Mouse (Mus musculus): ENCODE data around the gene Pum3.
A peak's percentile ranks its signal among the peaks of the same experiment; 100 is the strongest.

Pum3 gene

DNA sequence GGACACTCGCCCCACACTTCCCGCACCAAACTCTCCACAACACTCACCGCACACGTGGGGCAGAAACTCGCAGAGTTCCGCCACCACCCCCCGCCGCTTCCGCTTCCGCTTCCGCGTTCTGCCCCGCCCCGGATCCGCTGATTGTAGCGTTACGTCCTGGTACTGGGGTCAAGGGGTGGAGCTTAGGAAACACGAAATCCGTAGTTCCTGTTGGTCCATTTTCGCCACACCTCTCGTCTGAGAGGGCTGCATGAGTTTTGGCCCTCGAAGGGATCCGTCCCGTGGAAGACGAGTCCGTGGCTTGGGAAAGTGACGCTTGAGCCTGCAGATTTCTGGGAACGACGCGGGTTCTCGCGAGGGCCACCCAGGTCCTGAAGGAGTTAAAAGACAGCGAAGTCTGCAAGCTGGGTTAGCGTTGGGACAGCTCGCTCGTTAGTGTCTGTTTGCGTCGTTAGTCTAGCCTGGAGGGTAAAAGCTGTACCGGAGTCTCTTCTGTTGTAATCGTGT, at the start of gene Pum3:
Gene Pum3, minus strand, starts transcription at position 81 of the 507 bp plus-strand sequence.
- peak; percentile 100 for DNase-seq (ENCODE audit: low read depth, low spot score)

GRCm38 (mm10) chr19:27466691-27467090, 37.1 kb upstream of the Pum3 start:
- DNase-seq (ENCODE audit: low read depth, low spot score), result no peak

GRCm38 (mm10) chr19:27462656-27463055, 33.0 kb upstream of the Pum3 start:
- DNase-seq (ENCODE audit: low read depth, low spot score), result peak; percentile 13

GRCm38 (mm10) chr19:27450458-27450857, 20.8 kb upstream of the Pum3 start:
- DNase-seq (ENCODE audit: low read depth, low spot score), result peak; percentile 87

- DNase-seq (ENCODE audit: low read depth, low spot score), result peak; percentile 64
Measured at GRCm38 (mm10) chr19:27447515-27447914, 17.9 kb upstream of the Pum3 start.

DNA sequence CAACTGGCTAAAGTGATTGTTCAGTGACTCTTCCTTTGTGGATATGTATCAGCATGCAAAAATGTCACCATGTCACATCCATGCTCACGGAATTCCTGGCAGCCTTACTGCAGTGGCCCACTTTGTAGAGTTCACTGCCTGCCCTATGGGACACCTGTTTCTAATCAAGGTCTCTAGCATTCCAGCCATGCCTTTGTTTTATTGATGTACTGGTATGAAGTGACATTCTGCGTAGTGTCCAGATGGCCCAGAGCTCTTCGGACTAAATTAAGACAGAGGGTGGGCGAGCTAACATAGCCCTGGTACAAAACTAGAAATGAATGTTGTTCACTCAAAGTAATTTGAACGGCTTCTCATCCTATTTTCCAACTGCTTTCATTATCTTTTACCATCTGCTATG, 11.5 kb upstream of the Pum3 start:
- no peak for DNase-seq (ENCODE audit: low read depth, low spot score)

DNA sequence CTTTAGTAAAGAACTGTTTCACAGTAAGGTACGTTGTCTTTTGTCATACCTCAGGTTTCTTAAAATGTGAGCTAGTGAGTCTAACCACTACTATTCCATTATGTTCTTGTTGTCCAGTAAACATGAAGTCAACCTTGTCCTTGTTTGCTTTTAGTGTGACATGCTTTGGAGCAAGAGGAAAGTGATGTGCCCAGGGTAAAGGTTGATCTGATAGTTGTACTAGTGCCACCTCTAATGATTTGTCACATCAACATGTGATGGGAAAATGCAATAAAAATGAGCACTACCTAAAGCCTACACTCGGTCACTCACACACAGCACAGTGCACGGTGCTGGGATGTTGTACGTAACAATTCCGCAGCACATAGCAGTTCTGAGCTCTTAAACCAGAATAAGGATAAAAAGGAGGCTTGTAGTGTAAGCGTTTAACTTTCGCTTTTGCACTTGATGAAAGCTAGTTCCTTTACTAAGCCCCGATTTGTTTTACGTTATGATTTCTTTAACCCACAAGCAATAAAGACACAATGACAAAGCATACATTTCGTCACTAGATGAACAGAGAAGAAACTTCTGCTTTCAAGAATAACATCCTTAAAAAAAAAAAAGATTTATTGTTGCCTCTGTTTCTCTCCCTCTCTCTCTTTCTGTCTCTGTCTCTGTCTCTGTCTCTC, 8.5 kb upstream of the Pum3 start:
- DNase-seq (ENCODE audit: low read depth, low spot score), result no peak

- peak; percentile 40 for DNase-seq (ENCODE audit: low read depth, low spot score)
Measured at GRCm38 (mm10) chr19:27430406-27430805, 781 bp upstream of the Pum3 start.

DNA sequence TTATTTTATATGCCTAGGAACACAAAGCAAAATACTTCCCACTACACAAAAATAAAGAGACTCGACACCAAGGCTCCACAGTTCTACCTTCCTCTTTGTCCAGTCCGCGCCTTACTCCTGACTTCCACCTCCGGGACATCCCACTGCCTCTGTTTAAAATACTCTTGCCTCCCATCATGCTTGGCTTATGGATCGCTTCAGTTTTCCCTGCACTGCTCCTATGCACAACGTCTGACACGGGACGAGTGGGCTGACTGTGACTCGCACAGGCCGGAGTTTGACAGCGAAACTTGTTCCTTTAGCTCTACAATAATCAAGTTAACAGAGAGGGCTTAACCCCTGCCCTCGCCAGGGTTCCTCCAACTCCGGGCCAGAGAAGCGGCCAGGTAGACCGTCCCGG, 344 bp downstream of the Pum3 start:
- peak; percentile 54 for DNase-seq (ENCODE audit: low read depth, low spot score)

DNA sequence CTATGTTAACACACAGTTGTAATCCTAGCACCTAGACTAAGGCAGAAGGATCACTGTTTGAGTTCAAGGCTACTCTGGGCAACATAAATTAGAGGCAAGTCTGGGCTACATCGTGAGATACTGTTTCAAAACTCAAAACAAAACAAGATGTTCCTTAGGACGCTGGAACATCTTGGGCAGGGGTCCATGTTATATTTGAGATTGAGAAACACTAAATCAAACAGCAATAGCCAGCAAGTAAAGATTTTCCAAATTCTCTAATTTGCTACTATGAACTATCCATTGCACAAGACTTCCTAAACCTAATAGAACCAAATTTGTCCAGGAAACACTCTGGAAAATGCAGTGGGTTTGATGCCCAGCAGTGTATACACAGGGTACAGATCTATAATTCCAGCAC, 1.8 kb downstream of the Pum3 start:
- no peak for DNase-seq (ENCODE audit: low read depth, low spot score)

DNA sequence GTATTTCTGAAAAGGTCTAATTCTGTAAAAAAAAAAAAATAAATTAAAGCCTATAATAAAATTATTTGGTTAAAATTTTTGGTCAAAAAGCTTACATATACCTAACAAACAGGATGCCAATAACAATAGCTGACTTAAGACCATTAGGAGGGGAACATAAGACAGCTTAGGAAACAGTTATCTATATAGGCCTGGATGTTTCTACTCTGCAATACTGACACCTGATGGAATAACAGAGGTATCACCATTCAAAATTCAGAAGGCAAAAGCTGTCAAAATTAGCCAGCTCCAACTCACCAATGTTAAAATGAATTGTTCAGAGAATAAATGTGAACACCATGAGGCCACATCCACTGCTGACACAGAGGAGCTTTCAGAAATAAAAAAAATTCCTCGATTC, 3.2 kb downstream of the Pum3 start:
- peak; percentile 63 for DNase-seq (ENCODE audit: low read depth, low spot score)

DNA sequence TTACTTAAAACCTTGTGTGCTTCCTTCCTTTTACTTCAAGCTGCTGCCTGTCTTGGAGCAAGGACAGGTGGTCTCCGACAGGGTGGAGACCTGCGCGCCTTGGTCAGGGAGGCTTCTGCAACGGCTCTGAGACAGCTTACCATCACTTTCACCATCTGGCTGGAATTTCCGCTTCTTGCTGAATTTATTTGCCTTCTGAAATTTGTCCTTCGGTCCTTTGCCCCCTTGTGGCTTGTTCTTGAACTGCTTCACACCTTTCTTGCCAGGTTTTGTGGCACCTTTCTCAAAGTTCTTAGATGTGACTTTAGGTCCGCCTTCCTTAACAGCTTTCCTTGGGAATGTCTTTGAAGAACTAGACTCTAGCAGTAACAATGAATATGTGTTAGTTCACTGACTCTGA, 4.0 kb downstream of the Pum3 start:
- DNase-seq (ENCODE audit: low read depth, low spot score), result peak; percentile 68

DNA sequence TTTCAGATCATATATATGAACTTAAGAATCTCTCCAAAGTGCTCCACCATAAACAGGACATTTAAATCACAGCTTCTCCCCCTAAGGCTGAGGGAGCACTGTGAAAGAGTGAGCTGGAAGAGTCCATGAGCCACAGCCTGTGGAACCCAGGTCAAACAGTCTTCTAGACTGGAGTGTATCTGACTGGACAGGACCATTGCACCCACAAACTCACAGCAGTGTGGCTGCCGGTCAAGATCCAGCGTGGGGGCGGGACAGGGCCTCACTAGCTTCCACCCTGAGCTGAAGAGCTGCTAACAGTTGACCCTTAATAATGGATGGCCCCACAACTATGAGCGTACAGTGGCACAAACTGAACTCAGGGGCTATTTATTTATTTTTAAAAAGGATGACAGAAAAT, 12.2 kb downstream of the Pum3 start:
- DNase-seq (ENCODE audit: low read depth, low spot score), result no peak

GRCm38 (mm10) chr19:27416569-27416968, 13.1 kb downstream of the Pum3 start:
- DNase-seq (ENCODE audit: low read depth, low spot score), result peak; percentile 60

DNA sequence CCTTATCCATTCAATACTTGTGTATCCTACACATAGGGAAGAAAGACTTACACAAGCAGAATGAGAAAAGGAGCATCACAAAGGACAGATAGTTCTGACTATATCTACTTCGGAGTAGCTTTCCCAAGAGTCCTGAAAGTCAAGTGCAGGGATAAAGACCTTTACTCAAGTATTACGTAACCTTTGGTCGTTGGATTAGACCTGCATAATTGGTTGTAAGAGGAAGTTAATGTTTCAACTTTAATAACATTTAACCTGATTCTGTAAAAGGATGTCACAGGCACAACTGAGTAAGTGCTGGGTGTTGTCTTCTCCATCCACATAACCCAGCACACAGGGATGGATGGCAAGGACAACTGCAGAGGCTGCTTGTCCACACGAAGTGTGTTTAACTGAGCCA, 18.3 kb downstream of the Pum3 start:
- no peak for DNase-seq (ENCODE audit: low read depth, low spot score)

DNA sequence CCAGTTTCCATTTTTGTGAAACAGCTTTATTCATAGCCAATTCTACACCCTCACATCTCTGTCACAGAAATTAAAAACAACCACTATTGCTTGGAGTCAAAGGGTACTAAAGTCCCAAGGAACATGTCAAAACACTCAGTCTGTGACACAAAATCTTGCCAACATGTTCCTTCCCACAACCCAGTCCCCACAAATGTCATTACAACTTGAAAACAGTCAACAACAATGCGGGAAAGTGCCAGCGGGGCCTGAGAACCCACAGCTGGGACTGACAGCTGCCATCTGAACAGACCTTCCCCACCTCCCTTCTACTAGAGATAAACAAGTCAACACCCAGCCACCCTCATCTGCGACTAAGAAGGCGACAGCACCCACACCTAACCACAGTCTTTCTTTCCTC, 18.9 kb downstream of the Pum3 start:
- no peak for DNase-seq (ENCODE audit: low read depth, low spot score)

DNA sequence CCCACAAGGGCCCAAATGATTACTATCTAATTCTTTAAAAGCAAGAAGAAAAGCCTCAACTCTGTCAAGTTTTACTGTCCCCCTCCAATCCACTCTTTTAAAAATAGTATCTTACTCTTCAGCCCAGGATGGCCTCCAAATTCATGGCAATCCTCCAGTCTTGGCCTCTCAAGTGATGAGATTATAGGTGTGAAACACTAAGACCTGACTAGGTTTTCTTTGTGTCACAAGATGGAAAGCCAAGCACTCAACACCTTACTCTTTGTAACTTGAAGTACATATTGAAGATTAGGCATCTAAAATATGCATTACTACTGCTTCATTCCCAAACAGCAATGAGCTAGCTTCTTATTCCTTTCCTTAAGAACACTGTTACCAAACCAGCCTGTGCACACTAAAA, 19.8 kb downstream of the Pum3 start:
- no peak for DNase-seq (ENCODE audit: low read depth, low spot score)

GRCm38 (mm10) chr19:27409196-27409595, 20.4 kb downstream of the Pum3 start:
- no peak for DNase-seq (ENCODE audit: low read depth, low spot score)

- no peak for DNase-seq (ENCODE audit: low read depth, low spot score)
Measured at GRCm38 (mm10) chr19:27397797-27398196, 31.8 kb downstream of the Pum3 start.

DNA sequence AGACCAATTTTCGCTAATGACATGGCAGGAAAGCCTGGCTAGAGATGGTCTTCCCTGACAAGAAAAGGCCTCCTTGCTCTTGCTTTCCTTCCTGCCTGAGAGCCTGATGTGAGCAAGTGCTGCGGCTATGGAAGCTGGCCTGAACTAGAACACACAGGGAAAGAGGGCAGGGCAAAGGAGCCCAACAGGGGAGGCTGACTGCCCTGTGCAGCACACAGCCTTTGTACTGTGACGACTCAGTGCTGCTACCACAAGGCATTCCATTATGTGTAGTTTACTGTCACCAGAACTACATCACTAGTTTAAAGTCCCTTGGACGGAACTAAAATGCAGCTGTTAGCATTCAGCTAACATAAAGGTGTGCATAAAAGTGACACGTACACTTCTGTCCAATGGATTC, 32.4 kb downstream of the Pum3 start:
- DNase-seq (ENCODE audit: low read depth, low spot score), result no peak

DNA sequence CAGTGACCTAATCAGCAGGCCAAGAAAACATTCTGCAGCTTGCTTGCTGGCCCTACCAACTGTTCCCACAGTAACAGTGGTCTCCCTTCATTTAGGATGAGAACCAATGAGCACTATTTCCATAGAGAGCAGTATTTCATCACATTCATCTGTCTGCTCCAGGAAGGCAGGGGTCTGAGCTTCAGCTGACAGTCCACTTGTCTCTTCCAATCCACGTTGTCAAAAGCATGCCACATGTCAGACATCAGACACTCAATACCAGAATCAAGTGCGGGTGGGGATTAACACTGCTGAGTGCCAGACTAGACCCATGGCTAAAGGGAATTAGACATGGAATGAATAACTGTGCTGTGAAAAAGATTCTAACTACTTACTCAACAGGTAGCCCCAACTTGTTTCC, 32.9 kb downstream of the Pum3 start:
- DNase-seq (ENCODE audit: low read depth, low spot score), result no peak

GRCm38 (mm10) chr19:27395936-27396335, 33.7 kb downstream of the Pum3 start:
- no peak for DNase-seq (ENCODE audit: low read depth, low spot score)

GRCm38 (mm10) chr19:27395481-27395880, 34.1 kb downstream of the Pum3 start:
- peak; percentile 39 for DNase-seq (ENCODE audit: low read depth, low spot score)
